Mouse (Mus musculus) T-cell, adult 2 months (primary cell): ENCODE data around the gene Cxcr3.

Experiments
- DNase-seq: peaks from one replicate; pipeline ENCODE4 v3.0.0; 2022; ENCODE audit warnings: low spot score

Gene Cxcr3

GRCm38 (mm10) chrX:101733828-101734319 lies at the start of gene Cxcr3:
Cxcr3 (minus strand) TSS chrX:101734269.
- peak; percentile 45 for DNase-seq

DNA sequence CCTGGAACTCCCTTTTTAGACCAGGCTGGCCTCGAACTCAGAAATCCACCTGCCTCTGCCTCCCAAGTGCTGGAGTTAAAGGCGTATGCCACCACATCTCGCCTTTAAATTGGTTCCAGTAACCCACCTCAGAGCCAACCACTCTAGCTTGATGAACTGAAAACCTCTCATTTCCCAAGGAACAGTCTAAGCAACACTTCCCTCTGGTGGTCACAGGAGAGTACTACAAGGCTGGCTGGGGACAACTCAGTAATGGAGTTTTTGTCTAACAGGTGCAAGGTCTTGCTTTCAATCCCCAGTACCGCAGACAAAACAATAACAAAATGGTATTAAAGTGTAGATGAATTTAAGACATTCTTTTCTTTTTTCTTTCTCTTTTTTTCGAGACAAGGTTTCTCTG lies 38.0 kb upstream of the Cxcr3 start:
- peak; percentile 46 for DNase-seq

GRCm38 (mm10) chrX:101770307-101770706 lies 36.2 kb upstream of the Cxcr3 start:
- no peak for DNase-seq

- no peak for DNase-seq
Measured at GRCm38 (mm10) chrX:101769478-101769877, 35.4 kb upstream of the Cxcr3 start.

DNA sequence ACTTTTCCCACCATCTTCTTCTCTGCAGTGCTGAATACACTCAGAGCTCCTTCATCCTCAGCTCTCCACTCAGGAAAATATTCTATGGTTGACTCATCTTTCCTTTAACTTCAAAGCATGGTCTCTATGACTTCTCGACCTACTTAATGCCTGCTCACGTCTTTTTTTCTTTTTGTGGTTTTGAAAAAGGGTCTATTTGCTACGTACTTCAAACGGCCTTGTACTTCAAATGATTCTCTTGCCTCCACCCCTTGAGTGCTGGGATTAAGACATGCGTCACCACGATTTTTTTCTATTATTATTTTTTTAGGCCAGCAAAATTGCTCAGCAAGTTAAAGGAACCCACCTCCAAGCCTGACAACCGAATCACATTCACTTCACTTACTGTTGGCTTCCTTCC lies 33.2 kb upstream of the Cxcr3 start:
- peak; percentile 18 for DNase-seq

DNA sequence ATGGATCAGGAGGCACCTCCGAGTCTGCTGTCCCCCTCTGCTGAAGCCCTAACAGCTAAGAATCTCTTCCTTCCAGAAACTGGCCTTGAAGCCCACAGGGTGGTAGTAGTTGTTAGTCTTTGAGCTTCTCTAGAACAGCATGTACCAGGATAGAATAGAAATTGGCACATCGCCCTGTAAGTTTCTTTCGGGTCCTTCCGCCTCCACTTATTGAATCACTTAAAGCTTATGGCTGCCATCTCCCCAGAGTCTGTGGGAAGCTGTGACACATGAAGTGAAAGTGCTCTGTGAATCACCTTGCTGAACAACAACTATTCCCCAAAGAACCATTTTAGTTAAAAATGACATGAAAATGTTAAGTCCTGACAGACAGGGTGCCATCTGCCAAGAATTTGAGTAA lies 31.0 kb upstream of the Cxcr3 start:
- no peak for DNase-seq

DNA sequence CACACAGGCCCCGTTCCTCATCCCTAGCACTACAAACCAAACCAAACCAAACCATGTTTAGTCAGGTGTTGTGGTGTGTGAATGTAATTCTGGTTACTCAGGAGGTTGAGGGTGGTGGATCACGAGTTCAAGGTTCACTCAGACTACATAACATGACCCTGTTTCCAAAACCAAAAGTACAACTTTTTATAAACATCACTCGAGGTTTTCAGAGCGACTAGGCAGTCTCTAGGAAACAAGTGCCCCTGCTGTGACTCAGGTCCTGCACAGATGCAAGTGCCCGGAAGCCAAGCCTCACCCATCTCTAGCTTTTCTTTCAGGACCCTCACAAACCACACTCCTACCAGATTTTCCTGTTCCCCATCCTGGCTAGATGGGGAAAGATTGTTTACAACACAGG lies 30.6 kb upstream of the Cxcr3 start:
- no peak for DNase-seq

DNA sequence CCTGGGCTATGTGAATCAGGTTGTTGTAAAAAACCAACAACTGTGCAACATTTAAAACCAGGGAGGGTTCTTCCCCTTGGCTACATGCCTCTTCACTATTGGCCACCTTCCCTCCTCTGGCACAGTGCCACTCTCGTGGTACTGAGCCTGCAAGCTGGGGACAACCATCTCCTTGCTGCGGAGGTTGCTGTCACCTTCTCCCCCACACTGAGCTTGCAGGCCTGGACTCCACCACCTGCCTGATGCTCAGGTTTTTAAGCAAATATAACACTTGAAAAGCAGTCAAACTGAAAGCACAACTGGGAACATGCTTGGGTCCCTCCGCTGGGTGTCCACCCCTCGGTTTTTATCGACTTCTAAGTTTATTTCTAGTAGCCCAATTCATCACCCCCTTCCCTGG lies 20.4 kb upstream of the Cxcr3 start:
- DNase-seq: no peak

GRCm38 (mm10) chrX:101750144-101750543 lies 16.1 kb upstream of the Cxcr3 start:
- DNase-seq: no peak

- no peak for DNase-seq
Measured at GRCm38 (mm10) chrX:101741064-101741433, 7.0 kb upstream of the Cxcr3 start.

- DNase-seq: no peak
Measured at GRCm38 (mm10) chrX:101740335-101741063, 6.4 kb upstream of the Cxcr3 start.

GRCm38 (mm10) chrX:101737201-101737600 lies 3.1 kb upstream of the Cxcr3 start:
- DNase-seq: peak; percentile 21

GRCm38 (mm10) chrX:101734981-101735380 lies 912 bp upstream of the Cxcr3 start:
- DNase-seq: no peak

- DNase-seq: no peak
Measured at GRCm38 (mm10) chrX:101733288-101733687, 781 bp downstream of the Cxcr3 start.

DNA sequence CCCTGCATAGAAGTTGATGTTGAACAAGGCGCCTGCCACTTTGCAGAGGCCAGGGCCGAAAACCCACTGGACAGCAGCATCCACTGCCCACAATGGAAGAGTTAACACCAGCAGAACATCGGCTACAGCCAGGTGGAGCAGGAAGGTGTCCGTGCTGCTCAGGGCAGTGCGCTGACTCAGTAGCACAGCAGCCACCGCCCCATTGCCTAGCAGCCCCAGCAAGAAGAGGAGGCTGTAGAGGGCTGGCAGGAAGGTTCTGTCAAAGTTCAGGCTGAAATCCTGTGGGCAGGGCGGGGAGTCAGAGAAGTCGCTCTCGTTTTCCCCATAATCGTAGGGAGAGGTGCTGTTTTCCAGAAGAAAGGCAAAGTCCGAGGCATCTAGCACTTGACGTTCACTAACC lies 1.4 kb downstream of the Cxcr3 start:
- no peak for DNase-seq

DNA sequence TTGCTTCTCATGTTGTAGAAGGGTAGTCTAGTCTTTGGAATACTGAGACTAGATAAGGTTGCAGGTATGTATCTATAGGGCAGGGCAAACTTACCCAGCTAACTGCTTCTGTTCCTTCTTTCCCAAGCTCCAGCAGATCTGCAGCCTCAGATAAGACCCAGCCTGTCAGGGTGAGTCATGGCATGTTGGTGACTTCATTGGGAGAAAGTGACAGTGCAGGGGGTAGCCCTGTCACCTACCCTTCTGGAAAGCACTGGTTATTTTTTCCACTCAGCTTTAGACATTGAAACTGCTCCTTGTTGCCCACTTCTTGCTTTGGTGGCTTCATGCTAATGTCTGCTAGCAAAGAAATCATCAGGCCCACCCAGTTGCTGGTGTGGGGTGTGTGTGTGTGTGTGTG lies 4.1 kb downstream of the Cxcr3 start:
- DNase-seq: no peak

DNA sequence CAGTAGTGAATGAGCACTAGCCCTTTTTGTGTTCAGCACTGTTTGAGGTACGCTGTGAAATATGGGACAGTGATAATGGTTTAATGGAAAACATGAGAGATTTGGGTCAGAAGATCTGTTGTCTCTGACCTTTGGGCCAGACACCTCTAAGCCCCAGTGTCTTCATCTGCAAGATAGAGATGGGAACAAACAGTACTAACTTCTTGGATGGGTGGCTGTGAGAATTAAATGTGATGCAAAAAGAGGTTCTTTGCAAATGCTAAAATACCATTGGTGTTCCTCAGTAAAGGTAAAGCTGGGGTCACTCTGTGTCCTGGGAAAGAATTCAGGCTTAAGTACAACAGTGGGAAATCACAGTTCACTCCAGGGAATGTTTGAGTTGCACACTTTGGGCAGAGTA lies 13.7 kb downstream of the Cxcr3 start:
- no peak for DNase-seq

- DNase-seq: no peak
Measured at GRCm38 (mm10) chrX:101705111-101705510, 29.0 kb downstream of the Cxcr3 start.

DNA sequence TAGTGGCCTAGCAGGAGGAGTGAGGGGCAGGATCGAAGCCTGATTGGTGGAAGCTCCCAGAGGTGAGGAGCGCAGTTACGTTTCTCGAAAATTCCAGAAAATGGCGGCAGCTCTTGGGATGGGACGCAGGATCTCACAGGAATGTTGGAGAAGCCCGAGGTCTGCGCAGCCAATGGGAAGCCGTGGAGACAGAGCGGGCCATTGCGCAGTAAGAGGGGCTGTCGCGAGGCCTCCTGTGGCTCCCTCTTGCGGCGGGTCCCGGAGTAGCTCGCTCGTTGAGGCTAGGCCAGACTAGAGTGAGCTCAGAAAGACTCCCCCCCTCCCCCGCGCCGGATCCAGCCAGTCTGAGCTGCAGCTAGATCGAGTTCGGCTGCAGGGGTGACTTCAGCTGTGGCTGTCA lies 35.8 kb downstream of the Cxcr3 start:
- DNase-seq: no peak

GRCm38 (mm10) chrX:101697537-101697936 lies 36.5 kb downstream of the Cxcr3 start:
- DNase-seq: no peak

DNA sequence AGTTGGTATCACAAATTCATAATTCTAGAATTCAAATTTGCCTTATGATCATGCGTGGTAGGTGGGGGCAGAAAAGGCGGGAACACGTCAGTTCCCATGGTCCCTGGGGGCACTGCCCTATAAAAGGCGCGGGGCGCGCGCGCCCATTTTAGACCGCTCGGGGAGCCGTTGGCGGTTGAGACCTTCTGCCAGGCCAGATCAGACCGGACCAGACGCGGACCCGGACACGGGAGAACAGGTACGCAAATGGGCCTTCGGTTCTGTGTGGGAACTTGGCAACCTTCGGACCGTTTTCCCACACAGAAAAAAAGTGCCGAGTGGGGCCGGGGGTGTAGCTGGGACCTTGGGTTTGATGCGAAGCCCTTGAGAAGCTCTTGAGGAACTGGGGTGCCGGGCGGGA lies 38.4 kb downstream of the Cxcr3 start:
- no peak for DNase-seq
